Mouse (Mus musculus) Patski (cell line): ENCODE data around the gene Lyrm9. TPM values are rescaled to one million over a fixed set of nuclear protein-coding genes. Genes with fewer than 3 reads are reported as not detected.

Experiments
- ATAC-seq: fragments of 100-300 bp; one replicate; pipeline ENCODE4 v1.8.0; 2021
- CTCF ChIA-PET: fragments of 350-600 bp; sonication (Branson Sonifier 250); formaldehyde crosslinking; loops from one replicate; lab custom pipeline; 2022; ENCODE audit warnings: inconsistent platforms; lab: Charles Lee
- POLR2A ChIA-PET: fragments of 350-600 bp; sonication (Branson Sonifier 250); formaldehyde crosslinking; loops from one replicate; lab custom pipeline; 2022; ENCODE audit warnings: antibody characterized with exemption, inconsistent platforms; lab: Charles Lee
- DNase-seq: peaks from one replicate; pipeline ENCODE4 v3.0.0-alpha.2; 2011; ENCODE audit warnings: low read depth, low spot score
- H3K27me3 ChIP-seq: fragments of 371-371 bp; one replicate; pipeline ENCODE4 v1.5.1; 2021
- CTCF ChIP-seq: fragments of 100-300 bp; IDR thresholded peaks from one replicate; pipeline ENCODE4 v1.5.1; 2021
- in situ Hi-C: fragments of 300-500 bp; cut with MboI; formaldehyde crosslinking; loops from 3 replicates; pipeline ENCODE4 v1.11.1; 2018; ENCODE audit warnings: low pct_unique_long_range_greater_than_20kb, mixed read lengths
- polyA plus RNA-seq: library from polyadenylated mRNA; unstranded; gene quantifications from one replicate; pipeline ENCODE4 v1.2.3, GENCODE M21; 2021

Gene Lyrm9
- polyA plus RNA-seq, 1 experiment from 2014 or later, result 15.2 TPM

GRCm38 (mm10) chr11:78851216-78851870 is 25.0 kb downstream of the Lyrm9 start:
- TF ChIP-seq CTCF, result no peak
- CTCF ChIA-PET, result interaction anchor here (0.9 kb wide), 1 partner anchor 14 kb away, joined by 4 read pairs; no protein-coding TSS in a partner anchor
- no peak for ATAC-seq
- in situ Hi-C loops, result no loop called here
- no peaks in the 10 kb centered on the region for H3K27me3 ChIP-seq
- POLR2A ChIA-PET, result no interaction called here
- no peak for DNase-seq

- in situ Hi-C loops, result no loop called here
- TF ChIP-seq CTCF, result no peak
- H3K27me3 ChIP-seq, result no peaks in the 10 kb centered on the region
- ChIA-PET CTCF (interaction anchor here (0.9 kb wide), 1 partner anchor 14 kb away, joined by 4 read pairs; no protein-coding TSS in a partner anchor), POLR2A (no interaction called here)
- ATAC-seq (no peak), DNase-seq (no peak)
These were observed 25.5 kb downstream of the Lyrm9 start for GRCm38 (mm10) chr11:78851871-78852265.

- ChIA-PET CTCF (interaction anchor here (0.9 kb wide), 1 partner anchor 15 kb away, joined by 4 read pairs; no protein-coding TSS in a partner anchor), POLR2A (no interaction called here)
- no peak for TF ChIP-seq CTCF
- in situ Hi-C loops, result no loop called here
- ATAC-seq (no peak), DNase-seq (no peak)
- no peaks in the 10 kb centered on the region for H3K27me3 ChIP-seq
These were observed 26.1 kb downstream of the Lyrm9 start for GRCm38 (mm10) chr11:78852529-78852928.

- H3K27me3 ChIP-seq, result no peaks in the 10 kb centered on the region
- ATAC-seq, result no peak
- TF ChIP-seq CTCF, result peak; percentile 96
- no peak for DNase-seq
- in situ Hi-C loops, result loop anchor here (5.0 kb wide), 2 partner anchors 71 to 101 kb away; no protein-coding TSS in a partner anchor
- ChIA-PET POLR2A (interaction anchor here (0.6 to 0.9 kb wide), 2 partner anchors 67 to 349 kb away, joined by 3 to 4 read pairs; no protein-coding TSS in a partner anchor), CTCF (interaction anchor here (1.1 to 5.2 kb wide), 6 partner anchors 35 to 100 kb away, joined by 3 to 51 read pairs (median 4); partner anchors contain the start of gene Nos2)
These were observed 29.9 kb downstream of the Lyrm9 start for GRCm38 (mm10) chr11:78856310-78856709.

- no peaks in the 10 kb centered on the region for H3K27me3 ChIP-seq
- DNase-seq, result no peak
- ChIA-PET POLR2A (no interaction called here), CTCF (interaction anchor here (1.1 to 5.2 kb wide), 6 partner anchors 9 to 73 kb away, joined by 3 to 51 read pairs (median 4); partner anchors contain the start of gene Nos2)
- in situ Hi-C loops, result loop anchor here (5.0 kb wide), 2 partner anchors 70 to 100 kb away; no protein-coding TSS in a partner anchor
- no peak for ATAC-seq
- TF ChIP-seq CTCF, result no peak
These were observed 31.2 kb downstream of the Lyrm9 start for GRCm38 (mm10) chr11:78857611-78858010.

GRCm38 (mm10) chr11:78863898-78864297 is 37.5 kb downstream of the Lyrm9 start:
- no peak for TF ChIP-seq CTCF
- POLR2A ChIA-PET, result no interaction called here
- CTCF ChIA-PET, result interaction anchor here (0.8 to 1.5 kb wide), 4 partner anchors 31 to 59 kb away, joined by 3 to 4 read pairs (median 4); no protein-coding TSS in a partner anchor
- ATAC-seq, result no peak
- DNase-seq, result no peak
- in situ Hi-C loops, result no loop called here
- no peaks in the 10 kb centered on the region for H3K27me3 ChIP-seq

- ATAC-seq (no peak), DNase-seq (no peak)
- CTCF ChIA-PET, result interaction anchor here (0.8 to 1.5 kb wide), 4 partner anchors 47 to 58 kb away, joined by 3 to 4 read pairs (median 4); no protein-coding TSS in a partner anchor
- TF ChIP-seq CTCF, result no peak
- in situ Hi-C loops, result no loop called here
- POLR2A ChIA-PET, result no interaction called here
- H3K27me3 ChIP-seq, result no peaks in the 10 kb centered on the region
These were observed 38.3 kb downstream of the Lyrm9 start for GRCm38 (mm10) chr11:78864567-78865278.

GRCm38 (mm10) chr11:78865314-78865713 is 38.9 kb downstream of the Lyrm9 start:
- POLR2A ChIA-PET, result no interaction called here
- TF ChIP-seq CTCF, result no peak
- ATAC-seq (no peak), DNase-seq (no peak)
- in situ Hi-C loops, result no loop called here
- H3K27me3 ChIP-seq, result no peaks in the 10 kb centered on the region
- CTCF ChIA-PET, result interaction anchor here (1.0 to 1.1 kb wide), 2 partner anchors 51 to 58 kb away, joined by 3 to 4 read pairs; no protein-coding TSS in a partner anchor

- no peak for TF ChIP-seq CTCF
- in situ Hi-C loops, result no loop called here
- ChIA-PET CTCF (interaction anchor here (1.2 to 1.5 kb wide), 3 partner anchors 8 to 57 kb away, joined by 4 to 9 read pairs (median 5); partner anchors contain the start of gene Nos2), POLR2A (interaction anchor here (0.6 kb wide), 1 partner anchor 307 kb away, joined by 13 read pairs; no protein-coding TSS in a partner anchor)
- H3K27me3 ChIP-seq, result no peaks in the 10 kb centered on the region
- no peak for ATAC-seq
- DNase-seq, result no peak
These were observed 40.1 kb downstream of the Lyrm9 start for GRCm38 (mm10) chr11:78866486-78866885.

- no peak for ATAC-seq
- TF ChIP-seq CTCF, result no peak
- POLR2A ChIA-PET, result interaction anchor here (0.9 kb wide), 1 partner anchor 49 kb away, joined by 3 read pairs; no protein-coding TSS in a partner anchor
These were observed 41.3 kb downstream of the Lyrm9 start for GRCm38 (mm10) chr11:78867696-78868095.

More at GRCm38 (mm10) chr11:78867696-78868095, 41.3 kb downstream of the Lyrm9 start:
- no peak for DNase-seq
- CTCF ChIA-PET, result interaction anchor here (0.6 to 1.6 kb wide), 4 partner anchors 20 to 88 kb away, joined by 3 to 9 read pairs (median 3); no protein-coding TSS in a partner anchor
- in situ Hi-C loops, result no loop called here
- no peaks in the 10 kb centered on the region for H3K27me3 ChIP-seq
